Mouse (Mus musculus): Measurements from ENCODE around the gene Clmn. TPM values are rescaled to one million over a fixed set of nuclear protein-coding genes. Genes with fewer than 3 reads are reported as not detected.

Clmn gene
- polyA plus RNA-seq, 1 experiment = not detected

- Histone ChIP-seq H3K27ac (ENCODE audit: insufficient read depth, low read depth, low read length) (no peak overlapping the region), H3K4me3 (ENCODE audit: insufficient read depth, low read depth, low read length) (no peak overlapping the region), H3K4me1 (ENCODE audit: control insufficient read depth, insufficient read depth, low read length) (peaks cover under 1% of the 10 kb centered on the region; the same call in 1 of the 2 replicates)
- WGBS = 56% methylated on average over 4 of the region's 4 CpGs
- TF ChIP-seq POLR2A (IDR thresholded peaks at IDR 0.05; ENCODE audit: insufficient read depth, low read depth, low read length) = no peak
- no peak for TF ChIP-seq CTCF (IDR thresholded peaks at IDR 0.05; ENCODE audit: insufficient read depth, low read depth, low read length)
These were observed 58.0 kb downstream of the Clmn start for GRCm38 (mm10) chr12:104806680-104807375.

GRCm38 (mm10) chr12:104801494-104802260, 63.2 kb downstream of the Clmn start:
- TF ChIP-seq CTCF (IDR thresholded peaks at IDR 0.05; ENCODE audit: insufficient read depth, low read depth, low read length) (no peak), POLR2A (IDR thresholded peaks at IDR 0.05; ENCODE audit: insufficient read depth, low read depth, low read length) (no peak)
- H3K27ac ChIP-seq (ENCODE audit: insufficient read depth, low read depth, low read length) = no peak overlapping the region

GRCm38 (mm10) chr12:104799365-104799764, 65.5 kb downstream of the Clmn start:
- Histone ChIP-seq H3K27ac (ENCODE audit: insufficient read depth, low read depth, low read length) (no peak overlapping the region), H3K4me3 (ENCODE audit: insufficient read depth, low read depth, low read length) (no peak overlapping the region), H3K4me1 (ENCODE audit: control insufficient read depth, insufficient read depth, low read length) (peaks cover 9% of the 10 kb centered on the region; the same call in 1 of the 2 replicates)
- TF ChIP-seq POLR2A (IDR thresholded peaks at IDR 0.05; ENCODE audit: insufficient read depth, low read depth, low read length) = no peak
- TF ChIP-seq CTCF (IDR thresholded peaks at IDR 0.05; ENCODE audit: insufficient read depth, low read depth, low read length) = no peak
- 94% methylated on average over 3 of the region's 3 CpGs for WGBS

More at GRCm38 (mm10) chr12:104801494-104802260, 63.2 kb downstream of the Clmn start:
- 53% methylated on average over 9 of the region's 9 CpGs for WGBS
- no peak overlapping the region for H3K4me3 ChIP-seq (ENCODE audit: insufficient read depth, low read depth, low read length)
- H3K4me1 ChIP-seq (ENCODE audit: control insufficient read depth, insufficient read depth, low read length) = peaks cover 4% of the 10 kb centered on the region; the same call in 1 of the 2 replicates

DNA sequence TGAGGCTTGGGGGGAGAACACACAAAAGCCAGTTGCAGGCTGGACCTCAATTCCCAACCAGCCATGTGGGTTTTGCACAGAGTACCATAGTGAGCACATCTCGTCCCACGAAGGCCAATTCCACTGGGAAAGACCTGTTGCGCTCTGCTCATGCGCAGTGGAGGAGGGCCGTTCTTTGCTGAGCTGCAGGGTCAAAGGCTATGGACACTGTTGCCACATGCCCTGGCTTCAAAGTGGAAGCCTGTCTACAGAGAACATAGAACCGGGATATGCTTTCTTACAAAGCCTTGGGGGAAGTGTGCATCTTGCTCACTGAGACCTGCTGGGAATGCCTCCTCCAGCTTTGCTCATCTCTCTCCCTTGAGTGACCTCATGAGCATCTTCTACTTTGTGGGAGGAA, 67.0 kb downstream of the Clmn start:
- no peak for TF ChIP-seq CTCF (IDR thresholded peaks at IDR 0.05; ENCODE audit: insufficient read depth, low read depth, low read length)
- no peak for TF ChIP-seq POLR2A (IDR thresholded peaks at IDR 0.05; ENCODE audit: insufficient read depth, low read depth, low read length)
- WGBS = 95% methylated on average over 6 of the region's 6 CpGs
- Histone ChIP-seq H3K4me1 (ENCODE audit: control insufficient read depth, insufficient read depth, low read length) (peaks cover 9% of the 10 kb centered on the region; the same call in 1 of the 2 replicates), H3K4me3 (ENCODE audit: insufficient read depth, low read depth, low read length) (no peak overlapping the region), H3K27ac (ENCODE audit: insufficient read depth, low read depth, low read length) (no peak overlapping the region)

DNA sequence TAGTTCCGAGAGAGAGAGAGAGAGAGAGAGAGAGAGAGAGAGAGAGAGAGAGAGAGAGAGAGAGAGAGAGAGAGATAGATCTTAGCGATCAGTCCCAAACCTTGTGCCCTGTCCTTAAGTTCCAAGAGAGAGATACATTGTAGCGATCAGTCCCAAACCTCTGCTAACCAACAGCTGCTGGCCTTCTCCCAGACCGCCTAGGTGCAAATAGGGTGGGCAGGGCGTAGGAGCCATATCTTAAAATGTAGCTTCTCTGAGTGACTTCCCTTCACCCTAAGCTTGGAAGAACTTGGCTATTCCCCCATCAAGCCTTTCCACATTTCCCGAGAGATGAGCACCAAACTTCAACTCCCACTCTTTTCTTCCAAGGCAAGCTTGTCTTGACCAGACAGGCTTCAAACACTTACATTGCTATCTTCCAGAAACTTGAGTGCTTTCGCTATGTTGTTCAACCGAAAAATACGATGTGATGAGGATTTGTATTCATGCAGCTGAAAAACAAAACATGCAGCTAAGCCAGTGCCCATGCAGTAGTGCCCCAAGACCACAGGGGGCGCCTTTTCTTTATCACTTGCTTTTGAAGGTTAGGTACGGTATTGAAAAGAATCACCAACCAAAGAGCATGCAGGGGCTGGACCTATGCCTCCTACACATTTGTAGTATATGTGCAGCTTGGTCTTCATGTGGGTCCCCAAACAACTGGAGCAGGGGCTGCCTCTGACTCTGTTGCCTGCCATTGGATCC, 68.1 kb downstream of the Clmn start:
- H3K4me1 ChIP-seq (ENCODE audit: control insufficient read depth, insufficient read depth, low read length) = peaks cover 8% of the 10 kb centered on the region; the same call in 1 of the 2 replicates

DNA sequence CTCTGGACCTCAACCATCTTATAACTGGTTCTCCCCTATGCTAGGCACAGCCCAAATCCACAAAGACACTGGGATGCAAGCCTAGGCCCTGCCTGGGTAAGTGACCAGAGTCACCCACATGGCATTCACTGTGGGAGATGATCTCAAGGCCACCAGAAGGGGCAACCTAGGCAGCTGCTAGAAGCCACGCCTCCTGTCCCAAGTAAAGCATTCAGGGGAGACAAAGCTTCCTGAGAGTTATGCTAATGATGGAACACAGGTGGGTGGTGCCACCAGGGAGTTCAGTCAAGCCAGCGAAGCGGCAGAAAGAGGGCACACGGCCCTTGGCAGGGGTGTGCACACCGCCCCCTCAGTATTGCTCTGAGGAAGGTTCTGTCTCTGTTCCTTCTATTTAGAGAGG, 69.9 kb downstream of the Clmn start:
- TF ChIP-seq CTCF (IDR thresholded peaks at IDR 0.05; ENCODE audit: insufficient read depth, low read depth, low read length) (no peak), POLR2A (IDR thresholded peaks at IDR 0.05; ENCODE audit: insufficient read depth, low read depth, low read length) (no peak)
- Histone ChIP-seq H3K27ac (ENCODE audit: insufficient read depth, low read depth, low read length) (no peak overlapping the region), H3K4me1 (ENCODE audit: control insufficient read depth, insufficient read depth, low read length) (0 out of 2 replicates have a peak, but pooled peaks cover 5% of the 10 kb centered on the region), H3K4me3 (ENCODE audit: insufficient read depth, low read depth, low read length) (no peak overlapping the region)
- WGBS = 54% methylated on average over 5 of the region's 5 CpGs

More for the DNA sequence above, 68.1 kb downstream of the Clmn start:
- Histone ChIP-seq H3K27ac (ENCODE audit: insufficient read depth, low read depth, low read length) (no peak overlapping the region), H3K4me3 (ENCODE audit: insufficient read depth, low read depth, low read length) (no peak overlapping the region)
- TF ChIP-seq CTCF (IDR thresholded peaks at IDR 0.05; ENCODE audit: insufficient read depth, low read depth, low read length) = no peak
- no peak for TF ChIP-seq POLR2A (IDR thresholded peaks at IDR 0.05; ENCODE audit: insufficient read depth, low read depth, low read length)
- 88% methylated on average over 11 of the region's 11 CpGs for WGBS

- no peak for TF ChIP-seq CTCF (IDR thresholded peaks at IDR 0.05; ENCODE audit: insufficient read depth, low read depth, low read length)
- TF ChIP-seq POLR2A (IDR thresholded peaks at IDR 0.05; ENCODE audit: insufficient read depth, low read depth, low read length) = no peak
- 0 out of 2 replicates have a peak, but pooled peaks cover 5% of the 10 kb centered on the region for H3K4me1 ChIP-seq (ENCODE audit: control insufficient read depth, insufficient read depth, low read length)
- no peak overlapping the region for H3K4me3 ChIP-seq (ENCODE audit: insufficient read depth, low read depth, low read length)
- no peak overlapping the region for H3K27ac ChIP-seq (ENCODE audit: insufficient read depth, low read depth, low read length)
- 80% methylated on average over 12 of the region's 12 CpGs for WGBS
These were observed 71.4 kb downstream of the Clmn start for GRCm38 (mm10) chr12:104793486-104793885.

GRCm38 (mm10) chr12:104777603-104778002, 87.3 kb downstream of the Clmn start:
- TF ChIP-seq CTCF (IDR thresholded peaks at IDR 0.05; ENCODE audit: insufficient read depth, low read depth, low read length) (no peak), POLR2A (IDR thresholded peaks at IDR 0.05; ENCODE audit: insufficient read depth, low read depth, low read length) (no peak)
- H3K4me3 ChIP-seq (ENCODE audit: insufficient read depth, low read depth, low read length) = no peak overlapping the region
- no peaks in the 10 kb centered on the region for H3K4me1 ChIP-seq (ENCODE audit: control insufficient read depth, insufficient read depth, low read length)
- no peak overlapping the region for H3K27ac ChIP-seq (ENCODE audit: insufficient read depth, low read depth, low read length)
- 75% methylated on average over 1 of the region's 1 CpGs for WGBS

Data from olfactory bulb, adult 2 months (tissue).